Mouse (Mus musculus) A20 (cell line): ENCODE results near the gene Dhx58.

Experiments
- DNase-seq: peaks from one replicate; pipeline ENCODE4 v3.0.0-alpha.2; 2011; ENCODE audit warnings: low read depth, low spot score

Gene Dhx58

DNA sequence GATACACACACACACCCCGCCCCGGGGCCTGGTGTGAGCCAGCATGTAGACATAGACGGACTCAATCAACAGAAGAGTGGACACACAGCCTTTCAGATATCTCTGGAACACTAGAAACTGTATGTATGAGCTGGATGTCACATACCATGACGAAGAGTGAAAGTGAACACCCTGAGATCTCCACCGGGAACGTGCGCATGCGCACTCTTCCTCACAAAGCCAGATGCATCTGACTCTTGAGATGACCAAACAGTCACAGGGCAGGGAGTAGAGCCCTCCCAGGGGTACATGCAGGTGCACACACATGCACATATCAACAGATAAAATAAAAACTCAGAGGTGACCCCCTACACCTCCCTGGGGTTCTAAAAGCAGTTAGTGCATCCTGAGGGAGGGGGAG lies 55.7 kb downstream of the Dhx58 start:
- peak; percentile 70 for DNase-seq

DNA sequence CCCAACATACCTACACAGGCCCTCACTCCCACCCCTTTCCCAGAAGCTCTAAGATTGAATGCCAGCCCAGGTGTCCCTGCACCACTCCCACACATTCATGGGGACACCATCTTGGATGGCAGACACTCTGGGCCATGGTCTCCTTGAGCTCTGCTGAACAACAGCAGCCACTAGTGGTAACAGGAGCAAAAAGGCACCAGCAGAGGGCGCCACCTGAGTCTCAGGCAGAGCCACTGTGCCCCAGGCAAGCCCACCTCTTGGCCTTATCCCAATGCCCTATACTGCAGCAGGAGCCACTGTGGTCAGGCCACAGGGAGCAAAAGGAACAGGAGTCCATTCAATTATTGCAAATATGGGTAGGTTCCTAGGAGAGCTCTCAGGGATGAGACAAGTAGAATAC lies 57.8 kb downstream of the Dhx58 start:
- DNase-seq = peak; percentile 82
